Mouse (Mus musculus) embryonic stem cell, embryonic (primary cell): Measurements from ENCODE around the gene Canx.

Experiments
- CTCF ChIA-PET, 4 experiments: fragments of 300-600 bp in 2 of 4; fragments of 350-600 bp in 2 of 4; sonication (Branson Sonifier 250); formaldehyde crosslinking; loops; one replicate each; lab custom pipeline; 2022; ENCODE audit warnings: inconsistent platforms in 2 of 4; lab: Charles Lee
- POLR2A ChIA-PET, 4 experiments: fragments of 300-600 bp in 2 of 4; fragments of 350-600 bp in 2 of 4; sonication (Branson Sonifier 250); formaldehyde crosslinking; loops; one replicate each; lab custom pipeline; 2022; ENCODE audit warnings: antibody characterized with exemption in 4 of 4, inconsistent platforms in 1 of 4; lab: Charles Lee

Gene Canx

GRCm38 (mm10) chr11:50325496-50326301, at the start of gene Canx:
Gene Canx (minus strand): TSS chr11:50325673.
- ChIA-PET POLR2A (interaction anchor here (0.6 to 7.2 kb wide), 92 partner anchors 10 to 233 kb away, joined by 3 to 144 read pairs (median 4); partner anchors contain the start of genes Hnrnph1 (in 4 of the 4), Maml1 (in 3 of the 4), Mgat4b (in 3 of the 4) and Mrnip (in 3 of the 4)), CTCF (interaction anchor here in 1 of 4 experiments (1.0 to 1.1 kb wide), 2 partner anchors 46 to 64 kb away, joined by 3 read pairs; no protein-coding TSS in a partner anchor)

- POLR2A ChIA-PET = interaction anchor here in 2 of 4 experiments (0.7 to 5.4 kb wide), 10 partner anchors 8 to 199 kb away, joined by 3 to 48 read pairs (median 4); partner anchors contain the start of genes Canx (in 1 of the 2) and Mrnip (in 1 of the 2)
Measured at GRCm38 (mm10) chr11:50374286-50375015, 49.0 kb upstream of the Canx start.

GRCm38 (mm10) chr11:50373621-50374020, 48.1 kb upstream of the Canx start:
- ChIA-PET CTCF (no interaction called here), POLR2A (interaction anchor here in 2 of 4 experiments (0.6 to 5.4 kb wide), 8 partner anchors 8 to 107 kb away, joined by 3 to 48 read pairs (median 4); partner anchors contain the start of gene Canx (in 1 of the 2))

More at GRCm38 (mm10) chr11:50374286-50375015, 49.0 kb upstream of the Canx start:
- CTCF ChIA-PET = no interaction called here

GRCm38 (mm10) chr11:50373086-50373485, 47.6 kb upstream of the Canx start:
- CTCF ChIA-PET = interaction anchor here in 1 of 4 experiments (0.5 kb wide), 1 partner anchor 113 kb away, joined by 3 read pairs; no protein-coding TSS in a partner anchor
- POLR2A ChIA-PET = interaction anchor here in 3 of 4 experiments (0.6 to 5.4 kb wide), 12 partner anchors 9 to 1907 kb away, joined by 3 to 48 read pairs (median 6); no protein-coding TSS in a partner anchor

- POLR2A ChIA-PET = interaction anchor here (0.6 to 5.4 kb wide), 62 partner anchors 8 to 1631 kb away, joined by 3 to 48 read pairs (median 5); partner anchors contain the start of genes Maml1 (in 2 of the 4), Mgat4b (in 2 of the 4), Sqstm1 (in 2 of the 4) and Mrnip (in 1 of the 4)
- CTCF ChIA-PET = interaction anchor here (0.6 to 2.4 kb wide), 35 partner anchors 11 to 1352 kb away, joined by 3 to 15 read pairs (median 4); partner anchors contain the start of genes Ltc4s (in 1 of the 4) and Maml1 (in 1 of the 4)
Measured at GRCm38 (mm10) chr11:50371911-50372310, 46.4 kb upstream of the Canx start.

- ChIA-PET CTCF (interaction anchor here (0.6 to 2.4 kb wide), 41 partner anchors 11 to 1352 kb away, joined by 3 to 15 read pairs (median 4); partner anchors contain the start of genes Ltc4s (in 1 of the 4) and Maml1 (in 1 of the 4)), POLR2A (interaction anchor here (0.6 to 5.4 kb wide), 68 partner anchors 9 to 1632 kb away, joined by 3 to 48 read pairs (median 4); partner anchors contain the start of genes Maml1 (in 3 of the 4), Mgat4b (in 2 of the 4), Sqstm1 (in 2 of the 4) and Canx (in 1 of the 4))
Measured at GRCm38 (mm10) chr11:50371399-50371841, 45.9 kb upstream of the Canx start.

GRCm38 (mm10) chr11:50370969-50371368, 45.5 kb upstream of the Canx start:
- CTCF ChIA-PET = interaction anchor here (0.6 to 2.4 kb wide), 40 partner anchors 10 to 1353 kb away, joined by 3 to 15 read pairs (median 4); partner anchors contain the start of genes Ltc4s (in 1 of the 4), Maml1 (in 1 of the 4) and Phykpl (in 1 of the 4)
- POLR2A ChIA-PET = interaction anchor here (0.5 to 5.4 kb wide), 67 partner anchors 8 to 650 kb away, joined by 3 to 48 read pairs (median 4); partner anchors contain the start of genes Maml1 (in 3 of the 4), Mgat4b (in 2 of the 4), Sqstm1 (in 2 of the 4) and Canx (in 1 of the 4)

GRCm38 (mm10) chr11:50369360-50369911, 44.0 kb upstream of the Canx start:
- CTCF ChIA-PET = interaction anchor here in 1 of 4 experiments (1.0 kb wide), 1 partner anchor 10 kb away, joined by 3 read pairs; no protein-coding TSS in a partner anchor
- POLR2A ChIA-PET = interaction anchor here in 3 of 4 experiments (0.7 to 3.2 kb wide), 17 partner anchors 8 to 156 kb away, joined by 3 to 27 read pairs (median 6); partner anchors contain the start of genes Hnrnph1 (in 2 of the 3) and Maml1 (in 1 of the 3)

- POLR2A ChIA-PET = interaction anchor here in 3 of 4 experiments (0.6 to 2.5 kb wide), 7 partner anchors 10 to 1513 kb away, joined by 3 to 27 read pairs (median 9); partner anchors contain the start of gene Hnrnph1 (in 2 of the 3)
- CTCF ChIA-PET = no interaction called here
Measured at GRCm38 (mm10) chr11:50367531-50367930, 42.1 kb upstream of the Canx start.

GRCm38 (mm10) chr11:50365322-50365721, 39.8 kb upstream of the Canx start:
- CTCF ChIA-PET = interaction anchor here (0.5 to 1.7 kb wide), 5 partner anchors 12 to 404 kb away, joined by 3 to 5 read pairs (median 3); no protein-coding TSS in a partner anchor
- POLR2A ChIA-PET = interaction anchor here in 3 of 4 experiments (0.6 to 2.2 kb wide), 4 partner anchors 11 to 251 kb away, joined by 4 to 7 read pairs (median 5); partner anchors contain the start of genes Hnrnph1 (in 1 of the 3), Mgat4b (in 1 of the 3) and Sqstm1 (in 1 of the 3)

- POLR2A ChIA-PET = interaction anchor here in 3 of 4 experiments (0.6 to 7.1 kb wide), 6 partner anchors 12 to 95 kb away, joined by 3 to 71 read pairs (median 6); partner anchors contain the start of genes Hnrnph1 (in 3 of the 3) and Maml1 (in 1 of the 3)
- CTCF ChIA-PET = interaction anchor here in 2 of 4 experiments (0.6 to 1.7 kb wide), 5 partner anchors 10 to 405 kb away, joined by 3 to 4 read pairs (median 3); partner anchors contain the start of gene Cby3 (in 1 of the 2)
Measured at GRCm38 (mm10) chr11:50364548-50364947, 39.1 kb upstream of the Canx start.

GRCm38 (mm10) chr11:50361282-50361681, 35.8 kb upstream of the Canx start:
- ChIA-PET POLR2A (interaction anchor here in 3 of 4 experiments (0.9 to 7.1 kb wide), 13 partner anchors 8 to 577 kb away, joined by 3 to 71 read pairs (median 13); partner anchors contain the start of genes Hnrnph1 (in 2 of the 3), Canx (in 1 of the 3), Mgat4b (in 1 of the 3) and Sqstm1 (in 1 of the 3)), CTCF (interaction anchor here (0.6 to 1.9 kb wide), 4 partner anchors 9 to 17 kb away, joined by 3 to 8 read pairs (median 4); no protein-coding TSS in a partner anchor)

GRCm38 (mm10) chr11:50358950-50359861, 33.7 kb upstream of the Canx start:
- ChIA-PET POLR2A (interaction anchor here (0.5 to 7.1 kb wide), 62 partner anchors 10 to 1228 kb away, joined by 3 to 71 read pairs (median 3); partner anchors contain the start of genes Hnrnph1 (in 3 of the 4), Canx (in 2 of the 4), Maml1 (in 2 of the 4) and Sqstm1 (in 2 of the 4)), CTCF (interaction anchor here in 3 of 4 experiments (0.6 to 1.9 kb wide), 10 partner anchors 10 to 410 kb away, joined by 3 to 10 read pairs (median 4); partner anchors contain the start of genes Hnrnph1 (in 1 of the 3) and Tbc1d9b (in 1 of the 3))

GRCm38 (mm10) chr11:50355395-50355794, 29.9 kb upstream of the Canx start:
- POLR2A ChIA-PET = interaction anchor here in 2 of 4 experiments (0.7 to 3.2 kb wide), 7 partner anchors 9 to 32 kb away, joined by 3 to 11 read pairs (median 4); partner anchors contain the start of gene Hnrnph1 (in 2 of the 2)
- CTCF ChIA-PET = interaction anchor here in 2 of 4 experiments (1.3 to 2.5 kb wide), 2 partner anchors 9 to 242 kb away, joined by 4 to 11 read pairs; no protein-coding TSS in a partner anchor
